Mouse (Mus musculus) myocyte (in vitro differentiated cells): ENCODE data around the gene Ccm2. TPM values are rescaled to one million over a fixed set of nuclear protein-coding genes. Genes with fewer than 3 reads are reported as not detected.

Experiments
- H3K27me3 ChIP-seq: one replicate; pipeline ENCODE4 v1.6.1; 2011; ENCODE audit not compliant: control insufficient read depth, insufficient read depth, insufficient read length
- H3K36me3 ChIP-seq: one replicate; pipeline ENCODE4 v1.6.1; 2011; ENCODE audit not compliant: control insufficient read depth, insufficient read depth
- H3K4me2 ChIP-seq: one replicate; pipeline ENCODE4 v1.6.1; 2011; ENCODE audit warnings: low read depth, control low read depth
- H3K4me3 ChIP-seq: one replicate; pipeline ENCODE4 v1.5.1; 2011; ENCODE audit warnings: mild to moderate bottlenecking, control low read depth, moderate library complexity
- H3K79me2 ChIP-seq: one replicate; pipeline ENCODE4 v1.6.1; 2011; ENCODE audit not compliant: control insufficient read depth, insufficient read depth
- H3ac ChIP-seq: one replicate; pipeline ENCODE4 v1.6.1; 2011; ENCODE audit not compliant: control insufficient read depth, insufficient read length
- CEBPB ChIP-seq: IDR thresholded peaks from 2 replicates; pipeline ENCODE4 v1.6.1; 2011; ENCODE audit warnings: mild to moderate bottlenecking, moderate library complexity; ENCODE audit not compliant: poor library complexity, insufficient read depth, severe bottlenecking
- E2F4 ChIP-seq: IDR thresholded peaks from one replicate; pipeline ENCODE4 v1.6.1; 2011; ENCODE audit warnings: mild to moderate bottlenecking, control low read depth, moderate library complexity; ENCODE audit not compliant: insufficient read depth
- MAX ChIP-seq: IDR thresholded peaks from one replicate; pipeline ENCODE4 v1.6.1; 2011; ENCODE audit warnings: low read depth, mild to moderate bottlenecking, control low read depth
- MYOD1 ChIP-seq, 3 experiments: IDR thresholded peaks; one replicate each; pipeline ENCODE4 v1.6.1; 2011; ENCODE audit warnings: control low read depth in 2 of 3, low read depth in 2 of 3, mild to moderate bottlenecking in 2 of 3, moderate library complexity in 1 of 3; ENCODE audit not compliant: insufficient read length in 2 of 3, control insufficient read depth in 1 of 3
- MYOG ChIP-seq, 3 experiments: IDR thresholded peaks; one replicate each; pipeline ENCODE4 v1.6.1; 2011; ENCODE audit warnings: control low read depth in 2 of 3, low read depth in 2 of 3, mild to moderate bottlenecking in 2 of 3; ENCODE audit not compliant: insufficient read length in 2 of 3, control insufficient read depth in 1 of 3, insufficient read depth in 1 of 3
- POLR2A ChIP-seq: IDR thresholded peaks from one replicate; pipeline ENCODE4 v1.6.1; 2011; ENCODE audit warnings: low read depth, mild to moderate bottlenecking, control low read depth, moderate library complexity; ENCODE audit not compliant: insufficient read length
- POLR2AphosphoS2 ChIP-seq: IDR thresholded peaks from one replicate; pipeline ENCODE4 v1.6.1; 2011; ENCODE audit warnings: low read depth, control low read depth; ENCODE audit not compliant: insufficient read length
- REST ChIP-seq: IDR thresholded peaks from one replicate; pipeline ENCODE4 v1.6.1; 2011; ENCODE audit warnings: mild to moderate bottlenecking, control low read depth, moderate library complexity; ENCODE audit not compliant: insufficient read depth, insufficient read length
- SRF ChIP-seq: IDR thresholded peaks from one replicate; pipeline ENCODE4 v1.6.1; 2011; ENCODE audit warnings: low read depth; ENCODE audit not compliant: control insufficient read depth, insufficient read length
- TCF12 ChIP-seq: IDR thresholded peaks from one replicate; pipeline ENCODE4 v1.6.1; 2011; ENCODE audit warnings: mild to moderate bottlenecking, control low read depth; ENCODE audit not compliant: poor library complexity, insufficient read depth, severe bottlenecking
- TCF3 ChIP-seq: IDR thresholded peaks from one replicate; pipeline ENCODE4 v1.6.1; 2011; ENCODE audit warnings: low read depth, control low read depth; ENCODE audit not compliant: insufficient read length
- USF1 ChIP-seq: IDR thresholded peaks from one replicate; pipeline ENCODE4 v1.6.1; 2011; ENCODE audit warnings: low read depth, mild to moderate bottlenecking, control low read depth, moderate library complexity
- polyA plus RNA-seq: library from polyadenylated mRNA; unstranded; fragments of >200 nt; fragmentation: generic; extraction: Trizol; gene quantifications from one replicate; pipeline ENCODE4 v1.2.1, GENCODE M21; 2012; ENCODE audit warnings: missing spikeins

The Ccm2 gene
- polyA plus RNA-seq, 1 experiment: 66.0 TPM

GRCm38 (mm10) chr11:6569410-6569777 lies 22.7 kb downstream of the Ccm2 start:
- Histone ChIP-seq H3K27me3 (no peaks in the 10 kb centered on the region), H3K36me3 (peaks cover 8% of the 10 kb centered on the region), H3ac (no peak overlapping the region), H3K4me2 (no peak overlapping the region), H3K79me2 (peaks cover 37% of the 10 kb centered on the region), H3K4me3 (no peak overlapping the region)
- no peak for TF ChIP-seq MYOG (IDR thresholded peaks at IDR 0.05; ENCODE audit: control insufficient read depth in 1 of 3, insufficient read depth in 1 of 3, insufficient read length in 2 of 3, low read depth in 2 of 3)
- no peak for TF ChIP-seq TCF3
- no peak for TF ChIP-seq MYOD1 (IDR thresholded peaks at IDR 0.05; ENCODE audit: control insufficient read depth in 1 of 3, insufficient read length in 2 of 3, low read depth in 2 of 3)

GRCm38 (mm10) chr11:6576151-6576550 lies 29.5 kb downstream of the Ccm2 start:
- Histone ChIP-seq H3K4me3 (no peak overlapping the region), H3K79me2 (peaks cover 13% of the 10 kb centered on the region), H3K27me3 (no peaks in the 10 kb centered on the region), H3K4me2 (no peak overlapping the region), H3ac (no peak overlapping the region), H3K36me3 (peaks cover 9% of the 10 kb centered on the region)
- TF ChIP-seq POLR2A (no peak), USF1 (no peak), TCF12 (no peak), MYOG (IDR thresholded peaks at IDR 0.05; ENCODE audit: control insufficient read depth in 1 of 3, insufficient read depth in 1 of 3, insufficient read length in 2 of 3, low read depth in 2 of 3) (no peak), MAX (no peak), MYOD1 (IDR thresholded peaks at IDR 0.05; ENCODE audit: control insufficient read depth in 1 of 3, insufficient read length in 2 of 3, low read depth in 2 of 3) (no peak), TCF3 (no peak), CEBPB (no peak), E2F4 (no peak), SRF (no peak), POLR2AphosphoS2 (no peak)

GRCm38 (mm10) chr11:6579361-6579760 lies 32.7 kb downstream of the Ccm2 start:
- Histone ChIP-seq H3K4me3 (no peak overlapping the region), H3K27me3 (no peaks in the 10 kb centered on the region), H3K36me3 (peaks cover 6% of the 10 kb centered on the region), H3K79me2 (peaks cover 17% of the 10 kb centered on the region), H3K4me2 (no peak overlapping the region), H3ac (no peak overlapping the region)
- TF ChIP-seq POLR2A (no peak), SRF (no peak), USF1 (no peak), CEBPB (no peak), E2F4 (no peak), TCF3 (no peak), MAX (no peak), POLR2AphosphoS2 (no peak), MYOD1 (IDR thresholded peaks at IDR 0.05; ENCODE audit: control insufficient read depth in 1 of 3, insufficient read length in 2 of 3, low read depth in 2 of 3) (no peak), TCF12 (no peak), MYOG (IDR thresholded peaks at IDR 0.05; ENCODE audit: control insufficient read depth in 1 of 3, insufficient read depth in 1 of 3, insufficient read length in 2 of 3, low read depth in 2 of 3) (no peak), REST (no peak)

DNA sequence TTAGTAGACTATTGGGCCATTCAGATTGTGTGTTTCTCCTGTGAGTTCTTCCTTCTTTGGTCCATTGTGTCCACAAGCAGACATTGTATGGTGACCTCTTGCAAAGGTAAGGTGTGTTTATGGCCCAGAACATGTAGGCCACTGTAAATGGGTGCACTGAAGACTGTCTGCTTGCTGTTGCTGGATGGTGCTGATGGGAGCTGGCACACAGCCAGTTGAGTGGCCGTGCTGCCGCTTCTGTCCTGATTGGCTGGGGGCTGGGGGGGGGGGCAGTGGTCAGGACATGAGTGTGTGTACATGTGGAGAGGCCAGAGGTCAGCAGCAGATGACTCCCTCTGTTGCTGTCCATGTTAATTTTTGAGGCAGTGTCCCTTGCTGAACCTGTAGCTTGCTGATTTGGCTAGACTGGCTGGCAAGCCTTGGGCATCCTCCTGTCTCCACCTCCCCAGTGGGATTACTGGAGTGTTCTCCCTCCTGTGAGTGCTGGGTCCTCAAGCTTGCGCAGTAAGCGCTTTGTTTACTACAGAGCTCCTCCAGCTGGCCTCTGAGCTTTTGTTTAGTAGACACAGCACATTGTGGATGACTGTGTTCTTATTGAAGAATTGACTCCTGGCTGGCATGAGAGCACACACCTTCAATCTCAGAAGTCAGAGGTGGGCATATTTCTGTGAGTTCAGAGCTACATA lies 33.5 kb downstream of the Ccm2 start:
- no peak overlapping the region for H3ac ChIP-seq
- no peak overlapping the region for H3K4me2 ChIP-seq
- no peaks in the 10 kb centered on the region for H3K27me3 ChIP-seq
- peaks cover 6% of the 10 kb centered on the region for H3K36me3 ChIP-seq
- peaks cover 17% of the 10 kb centered on the region for H3K79me2 ChIP-seq
- no peak overlapping the region for H3K4me3 ChIP-seq
- TF ChIP-seq CEBPB: peak; percentile 64
- no peak for TF ChIP-seq MYOD1 (IDR thresholded peaks at IDR 0.05; ENCODE audit: control insufficient read depth in 1 of 3, insufficient read length in 2 of 3, low read depth in 2 of 3)

GRCm38 (mm10) chr11:6581560-6581959 lies 34.9 kb downstream of the Ccm2 start:
- TF ChIP-seq REST (no peak), TCF3 (no peak), POLR2A (no peak), MYOD1 (IDR thresholded peaks at IDR 0.05; ENCODE audit: control insufficient read depth in 1 of 3, insufficient read length in 2 of 3, low read depth in 2 of 3) (no peak), MYOG (IDR thresholded peaks at IDR 0.05; ENCODE audit: control insufficient read depth in 1 of 3, insufficient read depth in 1 of 3, insufficient read length in 2 of 3, low read depth in 2 of 3) (no peak), SRF (no peak), MAX (no peak), USF1 (no peak), CEBPB (no peak)
- Histone ChIP-seq H3K4me3 (no peak overlapping the region), H3K36me3 (peaks cover 13% of the 10 kb centered on the region), H3ac (no peak overlapping the region), H3K4me2 (no peak overlapping the region), H3K27me3 (no peaks in the 10 kb centered on the region), H3K79me2 (peaks cover 17% of the 10 kb centered on the region)
